Mouse (Mus musculus) embryonic facial prominence, embryonic 13.5 days (tissue): ENCODE measurements around the gene Car2. TPM values are rescaled to one million over a fixed set of nuclear protein-coding genes. Genes with fewer than 3 reads are reported as not detected.

ENCODE experiments used
- ATAC-seq: fragments of 200-750 bp; cut with Nextera tagmentation; 2 replicates; pipeline ENCODE4 v1.8.0; 2017; ENCODE audit warnings: low read depth; ENCODE audit not compliant: insufficient number of reproducible peaks, insufficient read depth, low FRiP score, low TSS enrichment
- H3K27ac ChIP-seq: fragments of 300-500 bp; sonication (generic); 2 replicates; pipeline ENCODE4 v1.5.1; 2015; ENCODE audit warnings: moderate library complexity, mild to moderate bottlenecking, inconsistent platforms
- H3K27me3 ChIP-seq: fragments of 300-500 bp; sonication (generic); 2 replicates; pipeline ENCODE4 v1.6.1; 2015; ENCODE audit warnings: mild to moderate bottlenecking, inconsistent platforms
- H3K36me3 ChIP-seq: fragments of 300-500 bp; sonication (generic); 2 replicates; pipeline ENCODE4 v1.6.1; 2015; ENCODE audit warnings: mild to moderate bottlenecking, inconsistent platforms
- H3K4me1 ChIP-seq: fragments of 300-500 bp; sonication (generic); 2 replicates; pipeline ENCODE4 v1.6.1; 2015; ENCODE audit warnings: inconsistent platforms
- H3K4me2 ChIP-seq: fragments of 300-500 bp; sonication (generic); 2 replicates; pipeline ENCODE4 v1.6.1; 2015; ENCODE audit warnings: moderate library complexity, mild to moderate bottlenecking, inconsistent platforms
- H3K4me3 ChIP-seq: fragments of 300-500 bp; sonication (generic); 2 replicates; pipeline ENCODE4 v1.5.1; 2015; ENCODE audit warnings: mild to moderate bottlenecking, inconsistent platforms
- H3K9ac ChIP-seq: fragments of 300-500 bp; sonication (generic); 2 replicates; pipeline ENCODE4 v1.6.1; 2015; ENCODE audit warnings: mild to moderate bottlenecking, inconsistent platforms
- H3K9me3 ChIP-seq: fragments of 300-500 bp; sonication (generic); 2 replicates; pipeline ENCODE4 v1.6.1; 2016; ENCODE audit warnings: inconsistent platforms
- WGBS: fragments of 180-500 bp; shearing (Covaris S2); methylation state at CpG from one replicate; pipeline ENCODE4 v1.1.7; 2015; ENCODE audit warnings: mixed read lengths; 5-methylcytosine and 5-hydroxymethylcytosine counted together
- polyA plus RNA-seq: library from polyadenylated mRNA; unstranded; fragments of >200 nt; fragmentation: Nextera tagmentation; extraction: Ambion mirVana; gene quantifications from 2 replicates; pipeline ENCODE4 v1.2.1, GENCODE M21; 2015

The Car2 gene
- polyA plus RNA-seq, 1 experiment from 2014 or later, result 22.0 TPM

DNA sequence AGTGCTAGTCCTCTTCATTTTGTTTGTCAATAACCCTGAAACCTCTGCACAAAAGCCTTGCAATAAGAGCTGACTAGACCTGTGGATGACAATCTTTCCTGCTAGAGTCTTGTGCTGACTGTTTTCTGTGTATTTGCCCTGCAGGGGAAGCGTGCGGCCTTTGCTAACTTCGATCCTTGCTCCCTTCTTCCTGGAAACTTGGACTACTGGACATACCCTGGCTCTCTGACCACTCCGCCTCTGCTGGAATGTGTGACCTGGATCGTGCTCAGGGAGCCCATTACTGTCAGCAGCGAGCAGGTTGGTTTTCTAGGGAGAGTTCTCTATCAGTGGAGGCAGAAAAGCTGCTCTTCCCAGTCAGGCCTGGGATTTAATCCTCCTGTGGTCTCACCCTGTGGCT, 11.7 kb downstream of the Car2 start:
- no peak for ATAC-seq
- H3K4me1 ChIP-seq, result no peaks in the 10 kb centered on the region
- no peak overlapping the region for H3K9ac ChIP-seq
- 66% methylated on average over 6 of the region's 6 CpGs for WGBS
- H3K27ac ChIP-seq, result no peak overlapping the region
- no peaks in the 10 kb centered on the region for H3K27me3 ChIP-seq
- H3K36me3 ChIP-seq, result no peaks in the 10 kb centered on the region
- no peak overlapping the region for H3K4me3 ChIP-seq
- no peak overlapping the region for H3K4me2 ChIP-seq
- no peaks in the 10 kb centered on the region for H3K9me3 ChIP-seq

DNA sequence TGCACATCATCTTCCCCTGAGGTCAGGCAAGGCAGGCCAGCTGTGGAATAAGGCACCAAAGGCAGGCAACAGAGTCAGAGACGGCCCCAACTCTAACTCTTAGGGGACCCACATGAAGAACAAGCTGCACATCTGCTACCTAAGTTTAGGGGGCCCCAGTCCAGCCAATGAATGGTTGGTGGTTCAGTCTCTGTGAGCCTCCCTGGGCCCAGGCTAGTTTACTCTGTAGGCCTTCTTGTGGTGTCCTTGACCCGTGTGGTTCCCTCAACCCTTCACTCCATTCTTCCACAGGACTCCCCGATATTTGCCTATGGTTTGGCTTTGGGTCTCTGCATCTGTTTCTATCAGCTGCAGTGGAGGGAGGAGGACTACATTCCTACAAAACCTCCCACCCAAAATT, 17.3 kb downstream of the Car2 start:
- no peaks in the 10 kb centered on the region for H3K27me3 ChIP-seq
- no peak overlapping the region for H3K9ac ChIP-seq
- H3K4me1 ChIP-seq, result no peaks in the 10 kb centered on the region
- WGBS, result 89% methylated on average over 3 of the region's 3 CpGs
- H3K27ac ChIP-seq, result no peak overlapping the region
- no peak overlapping the region for H3K4me3 ChIP-seq
- H3K9me3 ChIP-seq, result no peaks in the 10 kb centered on the region
- H3K4me2 ChIP-seq, result no peak overlapping the region
- no peaks in the 10 kb centered on the region for H3K36me3 ChIP-seq
- no peak for ATAC-seq

GRCm38 (mm10) chr3:14904165-14904564, 18.1 kb downstream of the Car2 start:
- H3K4me3 ChIP-seq, result no peak overlapping the region
- H3K4me1 ChIP-seq, result no peaks in the 10 kb centered on the region
- ATAC-seq, result no peak
- H3K9me3 ChIP-seq, result no peaks in the 10 kb centered on the region
- 64% methylated on average over 3 of the region's 3 CpGs for WGBS
- H3K36me3 ChIP-seq, result no peaks in the 10 kb centered on the region
- no peak overlapping the region for H3K27ac ChIP-seq
- no peak overlapping the region for H3K9ac ChIP-seq
- H3K4me2 ChIP-seq, result no peak overlapping the region
- no peaks in the 10 kb centered on the region for H3K27me3 ChIP-seq

- no peak for ATAC-seq
- H3K27me3 ChIP-seq, result no peaks in the 10 kb centered on the region
- H3K9ac ChIP-seq, result no peak overlapping the region
- H3K4me1 ChIP-seq, result 0 out of 2 replicates have a peak, but pooled peaks cover 3% of the 10 kb centered on the region
- no peak overlapping the region for H3K4me3 ChIP-seq
- no peak overlapping the region for H3K27ac ChIP-seq
- H3K36me3 ChIP-seq, result no peaks in the 10 kb centered on the region
- no peak overlapping the region for H3K4me2 ChIP-seq
- no peaks in the 10 kb centered on the region for H3K9me3 ChIP-seq
- 24% methylated on average over 1 of the region's 1 CpGs for WGBS
Observed at GRCm38 (mm10) chr3:14907271-14907670, 21.2 kb downstream of the Car2 start.

GRCm38 (mm10) chr3:14911992-14912582, 26.0 kb downstream of the Car2 start:
- ATAC-seq, result no peak
- Histone ChIP-seq H3K9me3 (no peaks in the 10 kb centered on the region), H3K27me3 (no peaks in the 10 kb centered on the region), H3K4me1 (0 out of 2 replicates have a peak, but pooled peaks cover 3% of the 10 kb centered on the region), H3K36me3 (no peaks in the 10 kb centered on the region), H3K9ac (no peak overlapping the region), H3K4me2 (no peak overlapping the region), H3K4me3 (no peak overlapping the region), H3K27ac (peak overlapping the region; percentile 22; the same call in 1 of the 2 replicates)
- WGBS, result 57% methylated on average over 4 of the region's 4 CpGs

GRCm38 (mm10) chr3:14913774-14914173, 27.7 kb downstream of the Car2 start:
- Histone ChIP-seq H3K27me3 (no peaks in the 10 kb centered on the region), H3K4me3 (no peak overlapping the region), H3K9me3 (no peaks in the 10 kb centered on the region), H3K36me3 (no peaks in the 10 kb centered on the region), H3K4me2 (no peak overlapping the region), H3K9ac (no peak overlapping the region), H3K27ac (no peak overlapping the region), H3K4me1 (0 out of 2 replicates have a peak, but pooled peaks cover 3% of the 10 kb centered on the region)
- ATAC-seq, result no peak
- WGBS, result 81% methylated on average over 4 of the region's 4 CpGs

DNA sequence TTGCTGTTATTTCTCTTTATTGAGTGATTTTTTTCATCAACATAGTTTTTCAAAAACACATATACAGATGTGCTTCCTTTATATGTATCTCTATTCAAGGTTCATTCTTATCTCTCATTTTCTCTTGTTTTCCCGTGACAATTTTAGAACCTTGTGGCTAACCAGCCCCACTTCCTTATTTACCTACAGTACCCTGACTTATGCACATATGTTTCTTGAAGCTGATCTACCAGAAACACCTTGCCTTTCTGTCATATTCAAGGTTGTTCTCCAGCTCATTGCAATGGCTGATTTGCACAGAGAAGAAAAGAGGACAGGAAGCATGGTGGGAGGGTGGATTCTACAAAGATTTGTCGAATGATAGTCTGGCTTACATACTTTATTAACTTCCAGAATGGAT, 29.3 kb downstream of the Car2 start:
- WGBS, result 89% methylated on average over 2 of the region's 2 CpGs
- Histone ChIP-seq H3K27me3 (no peaks in the 10 kb centered on the region), H3K27ac (no peak overlapping the region), H3K36me3 (no peaks in the 10 kb centered on the region), H3K4me2 (no peak overlapping the region), H3K4me1 (0 out of 2 replicates have a peak, but pooled peaks cover 3% of the 10 kb centered on the region), H3K4me3 (no peak overlapping the region), H3K9me3 (no peaks in the 10 kb centered on the region), H3K9ac (no peak overlapping the region)
- ATAC-seq, result no peak

- Histone ChIP-seq H3K27me3 (no peaks in the 10 kb centered on the region), H3K4me1 (no peaks in the 10 kb centered on the region), H3K4me3 (no peak overlapping the region), H3K9me3 (no peaks in the 10 kb centered on the region), H3K27ac (no peak overlapping the region), H3K36me3 (no peaks in the 10 kb centered on the region), H3K4me2 (no peak overlapping the region), H3K9ac (no peak overlapping the region)
- WGBS, result 81% methylated on average over 2 of the region's 2 CpGs
- no peak for ATAC-seq
Observed at GRCm38 (mm10) chr3:14917261-14917660, 31.2 kb downstream of the Car2 start.

DNA sequence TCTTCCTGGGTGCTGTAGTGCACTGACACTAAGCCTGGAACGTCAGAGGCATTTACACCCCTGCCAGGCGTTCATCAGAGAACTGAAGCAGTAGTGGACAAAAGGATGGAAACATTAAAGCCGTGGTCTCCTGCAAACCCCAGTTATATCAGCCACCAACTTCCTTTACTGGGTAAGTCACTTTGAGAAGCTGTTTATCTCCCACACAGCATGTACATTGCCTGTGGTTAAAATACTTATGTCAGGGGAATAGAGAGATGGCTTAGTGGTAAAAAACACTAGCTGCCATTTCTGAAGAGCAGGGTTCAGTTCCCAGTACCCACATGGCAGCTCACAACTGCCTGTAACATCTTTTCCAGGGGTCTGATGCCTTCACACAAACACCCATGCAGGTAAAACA, 58.6 kb downstream of the Car2 start:
- 74% methylated on average over 3 of the region's 3 CpGs for WGBS
- no peak overlapping the region for H3K4me3 ChIP-seq
- no peak for ATAC-seq

GRCm38 (mm10) chr3:14945627-14946026, 59.6 kb downstream of the Car2 start:
- Histone ChIP-seq H3K36me3 (no peaks in the 10 kb centered on the region), H3K27me3 (no peaks in the 10 kb centered on the region), H3K4me2 (no peak overlapping the region), H3K9ac (no peak overlapping the region), H3K27ac (no peak overlapping the region), H3K9me3 (no peaks in the 10 kb centered on the region), H3K4me1 (no peaks in the 10 kb centered on the region), H3K4me3 (no peak overlapping the region)
- no peak for ATAC-seq
- WGBS, result 47% methylated on average over 2 of the region's 2 CpGs

More for the DNA sequence above, 58.6 kb downstream of the Car2 start:
- Histone ChIP-seq H3K27me3 (no peaks in the 10 kb centered on the region), H3K9me3 (no peaks in the 10 kb centered on the region), H3K4me2 (no peak overlapping the region), H3K36me3 (no peaks in the 10 kb centered on the region), H3K9ac (no peak overlapping the region), H3K27ac (no peak overlapping the region), H3K4me1 (no peaks in the 10 kb centered on the region)

DNA sequence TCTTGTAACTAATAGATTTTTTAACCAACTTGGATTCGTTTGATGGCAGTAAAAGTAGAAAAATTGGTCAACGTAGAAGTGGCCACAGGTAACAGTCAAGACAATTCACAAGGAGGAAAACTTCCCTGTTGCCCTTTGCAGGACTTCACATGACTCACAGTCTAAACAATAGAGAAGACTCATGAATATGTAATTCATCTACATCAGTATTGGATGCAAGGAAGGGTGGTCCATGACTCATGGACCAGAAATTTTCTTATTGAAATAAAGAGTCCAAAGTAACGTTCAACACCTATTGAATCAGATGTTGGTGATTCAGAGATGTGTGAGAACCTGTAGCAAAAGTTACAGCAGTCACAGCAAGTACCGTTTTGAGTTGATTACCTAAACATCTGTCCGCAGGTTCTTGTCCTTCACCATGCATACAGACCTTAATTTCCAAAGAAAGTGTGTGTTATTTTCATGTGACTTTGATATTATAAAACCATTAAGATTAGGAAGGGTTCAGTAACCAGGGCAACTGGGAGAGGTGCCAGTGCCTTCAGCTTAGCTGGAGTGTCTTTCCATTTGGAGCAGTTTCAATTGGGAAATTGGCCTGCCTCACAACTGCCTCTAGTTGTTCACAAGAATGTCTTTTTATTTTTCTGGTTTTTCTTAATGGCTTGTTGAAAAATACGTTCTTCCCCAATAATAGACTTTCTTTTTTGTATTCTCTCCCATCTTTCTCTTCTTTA, 62.2 kb downstream of the Car2 start:
- Histone ChIP-seq H3K4me2 (no peak overlapping the region), H3K27ac (no peak overlapping the region), H3K4me3 (no peak overlapping the region), H3K9me3 (no peaks in the 10 kb centered on the region), H3K36me3 (no peaks in the 10 kb centered on the region), H3K9ac (no peak overlapping the region), H3K4me1 (no peaks in the 10 kb centered on the region), H3K27me3 (no peaks in the 10 kb centered on the region)
- 81% methylated on average over 6 of the region's 6 CpGs for WGBS
- no peak for ATAC-seq

DNA sequence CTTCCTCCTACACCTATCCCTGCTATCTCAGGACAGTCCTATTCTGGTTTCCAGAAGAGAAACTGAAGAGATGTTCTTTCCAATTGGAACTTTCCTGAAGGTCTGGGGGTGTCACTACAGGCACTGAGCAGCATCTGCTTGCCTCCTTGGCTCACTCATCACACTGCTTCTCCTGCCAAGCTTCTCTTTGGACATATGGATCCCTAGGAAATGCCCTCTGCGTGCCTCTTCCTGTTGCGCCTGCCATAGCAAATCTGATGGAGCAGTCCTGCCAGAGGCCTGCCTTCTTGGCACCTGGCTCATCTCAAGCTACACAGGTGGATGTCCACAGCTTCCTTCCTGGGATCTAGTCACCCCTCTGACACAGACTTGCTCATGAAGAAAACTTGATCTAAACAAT, 64.0 kb downstream of the Car2 start:
- Histone ChIP-seq H3K27me3 (no peaks in the 10 kb centered on the region), H3K4me2 (no peak overlapping the region), H3K4me3 (no peak overlapping the region), H3K4me1 (no peaks in the 10 kb centered on the region), H3K27ac (no peak overlapping the region), H3K9ac (no peak overlapping the region), H3K9me3 (no peaks in the 10 kb centered on the region), H3K36me3 (no peaks in the 10 kb centered on the region)
- ATAC-seq, result no peak
- WGBS, result 91% methylated on average over 2 of the region's 2 CpGs
